Mouse (Mus musculus): ENCODE measurements around the gene Rab6b.

DNA sequence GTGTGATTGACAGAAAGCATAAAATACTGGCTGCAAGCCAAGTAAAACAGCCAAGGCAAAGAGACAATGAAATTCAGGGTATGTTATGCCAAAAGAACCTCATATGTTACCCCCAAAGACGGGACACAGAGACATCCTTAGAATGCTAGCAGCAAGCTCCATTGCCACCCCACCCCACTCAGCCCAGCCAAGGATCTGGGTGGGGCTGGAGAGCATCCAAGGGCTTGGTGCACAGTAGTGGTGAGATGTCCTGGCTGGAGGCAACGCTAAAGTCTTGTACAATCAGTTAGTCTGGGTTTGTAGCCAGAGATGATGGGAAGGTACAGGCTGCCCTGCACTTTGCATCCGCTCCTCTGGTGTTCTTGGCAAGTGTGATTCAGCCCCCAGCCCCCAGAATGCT lies 68.7 kb downstream of the Rab6b start:
- no peak for TF ChIP-seq CTCF (IDR thresholded peaks at IDR 0.05; ENCODE audit: control insufficient read depth, insufficient read depth, insufficient replicate concordance, low read depth, low read length)
- no peak for TF ChIP-seq POLR2A (IDR thresholded peaks at IDR 0.05; ENCODE audit: control insufficient read depth, low read depth, low read length)
